Mouse (Mus musculus) layer of hippocampus, adult 9-10 months (tissue): ENCODE data around the gene Gtsf1l.
"Not testable (repeated sequence)": the region's sequence is repeated elsewhere in the genome, so short reads cannot be mapped to it uniquely, and the experiment has no call there.

ENCODE experiments used
- DNase-seq: peaks from one replicate; pipeline ENCODE4 v3.0.0; 2022; ENCODE audit warnings: low spot score

The Gtsf1l gene

DNA sequence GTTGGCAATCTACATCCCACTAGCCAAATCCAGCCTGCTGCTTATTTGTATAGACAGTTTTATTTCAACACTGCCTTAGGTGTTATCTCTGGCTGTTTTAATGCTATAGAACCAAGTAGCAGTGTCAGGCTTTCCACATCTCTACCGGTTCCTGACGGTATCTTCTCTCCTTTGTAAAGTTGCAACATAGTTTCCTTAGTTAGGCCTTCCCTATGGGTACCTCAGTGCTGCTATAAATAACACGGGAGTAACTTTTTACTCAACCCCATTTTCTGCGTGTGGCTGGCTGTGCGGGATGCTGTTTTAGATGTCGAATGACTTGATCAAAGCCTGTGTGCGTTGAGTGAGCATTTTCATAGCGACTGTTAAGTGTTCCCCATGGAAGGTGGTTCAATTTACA is 1.1 kb downstream of the Gtsf1l start:
- DNase-seq = no peak

GRCm38 (mm10) chr2:163085047-163085446 is 2.6 kb downstream of the Gtsf1l start:
- no peak for DNase-seq

DNA sequence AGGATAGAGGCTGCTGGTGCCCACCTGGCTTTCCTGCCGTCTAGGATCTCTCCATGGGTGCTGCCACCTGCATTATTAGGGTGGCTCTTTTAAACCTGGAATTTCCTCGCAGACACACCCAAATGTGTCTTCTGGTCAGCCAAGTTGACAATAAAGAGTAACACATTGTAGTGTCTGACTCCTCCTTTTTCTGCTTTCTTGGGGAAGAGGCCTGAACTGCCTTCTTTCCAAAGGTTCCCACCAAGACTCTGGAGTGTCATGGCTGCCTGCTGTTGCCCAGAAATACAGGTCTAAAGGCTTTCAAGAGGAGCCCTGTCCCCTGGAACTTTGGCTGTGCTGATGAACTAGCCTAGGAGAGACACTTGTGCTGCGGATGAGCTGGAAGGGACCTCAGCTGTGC is 3.1 kb downstream of the Gtsf1l start:
- DNase-seq = no peak

- DNase-seq = no peak
Measured at GRCm38 (mm10) chr2:163082591-163082990, 5.1 kb downstream of the Gtsf1l start.

DNA sequence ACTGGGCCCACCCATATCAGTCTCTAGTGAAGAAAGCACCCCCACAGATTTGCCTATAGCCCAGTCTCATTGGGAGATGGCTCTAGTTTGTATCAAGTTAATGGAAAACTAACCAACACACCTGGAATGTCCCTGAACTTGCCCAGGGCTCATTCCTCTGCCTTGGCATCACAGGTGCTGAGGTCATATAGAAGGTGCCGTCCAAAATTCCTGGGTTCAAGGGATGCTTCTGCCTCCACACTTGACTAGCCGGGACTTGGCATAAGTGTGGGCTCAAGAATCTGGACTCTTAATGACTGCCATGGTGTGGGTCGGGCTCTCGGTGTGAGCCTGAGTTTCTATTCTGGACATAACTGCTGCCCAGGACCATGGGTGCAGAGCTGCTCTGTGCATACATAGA is 8.6 kb downstream of the Gtsf1l start:
- DNase-seq = no peak

DNA sequence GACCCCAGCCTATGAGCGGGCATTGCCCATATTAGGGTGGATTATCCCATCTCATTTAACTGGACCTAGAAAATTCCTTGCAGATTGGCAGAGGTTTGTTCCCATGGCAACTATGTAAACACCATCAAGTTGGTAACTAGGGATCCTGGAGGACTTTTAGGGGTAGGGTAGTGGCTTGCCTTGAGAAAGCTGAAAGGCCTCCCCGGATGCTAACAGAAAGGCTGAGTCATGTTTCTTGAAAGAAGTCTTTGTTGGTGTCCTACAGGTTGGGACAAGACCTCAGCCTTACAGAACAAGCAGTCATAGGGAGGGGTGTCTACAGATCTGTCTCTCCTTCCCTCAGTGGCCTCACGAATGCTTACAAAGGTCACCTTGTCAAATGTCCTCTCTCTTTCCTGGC is 12.4 kb downstream of the Gtsf1l start:
- DNase-seq = no peak

DNA sequence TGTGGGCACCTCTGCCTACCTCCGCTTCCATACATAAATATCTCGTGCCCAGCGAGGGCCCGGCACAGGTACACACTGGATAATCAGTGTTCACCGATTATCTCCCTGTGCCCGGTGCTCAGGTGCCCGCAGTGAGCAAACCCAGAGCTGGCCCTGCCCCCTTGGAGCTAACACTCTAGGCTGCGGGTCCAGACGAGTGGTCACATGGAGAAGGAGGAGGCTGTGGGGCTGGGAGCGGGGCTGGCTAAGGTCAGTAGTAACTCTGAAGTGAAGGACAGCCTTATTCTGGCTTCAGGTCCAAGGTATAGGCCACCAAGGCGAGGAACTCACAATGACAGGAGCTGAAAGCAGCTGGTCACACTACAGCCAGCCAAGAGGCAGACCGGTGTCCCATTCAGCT is 12.8 kb downstream of the Gtsf1l start:
- DNase-seq = no peak

GRCm38 (mm10) chr2:163074006-163074405 is 13.6 kb downstream of the Gtsf1l start:
- no peak for DNase-seq

- no peak for DNase-seq
Measured at GRCm38 (mm10) chr2:163073023-163073757, 14.5 kb downstream of the Gtsf1l start.

- no peak for DNase-seq
Measured at GRCm38 (mm10) chr2:163071590-163071989, 16.1 kb downstream of the Gtsf1l start.

GRCm38 (mm10) chr2:163070213-163070612 is 17.4 kb downstream of the Gtsf1l start:
- DNase-seq = no peak

DNA sequence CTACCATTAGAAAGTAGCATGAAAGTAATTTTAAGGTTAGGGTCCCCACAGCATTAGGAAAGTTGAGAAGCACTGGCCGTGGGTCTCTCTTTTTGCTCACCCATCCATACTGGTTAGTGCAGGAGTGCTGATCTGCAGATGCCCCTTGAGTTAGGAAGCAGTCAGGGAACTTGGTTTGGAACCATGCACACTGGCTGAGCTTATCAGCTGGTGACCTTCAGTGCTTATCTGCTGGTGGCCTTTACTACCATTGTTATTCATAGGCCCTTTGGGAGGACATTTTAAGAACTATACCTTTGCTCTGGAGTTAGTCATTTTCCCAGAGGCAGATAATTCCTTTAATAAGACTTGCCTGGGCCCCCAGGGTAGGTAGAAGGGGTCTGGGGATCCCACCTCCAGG is 20.4 kb downstream of the Gtsf1l start:
- DNase-seq = no peak

DNA sequence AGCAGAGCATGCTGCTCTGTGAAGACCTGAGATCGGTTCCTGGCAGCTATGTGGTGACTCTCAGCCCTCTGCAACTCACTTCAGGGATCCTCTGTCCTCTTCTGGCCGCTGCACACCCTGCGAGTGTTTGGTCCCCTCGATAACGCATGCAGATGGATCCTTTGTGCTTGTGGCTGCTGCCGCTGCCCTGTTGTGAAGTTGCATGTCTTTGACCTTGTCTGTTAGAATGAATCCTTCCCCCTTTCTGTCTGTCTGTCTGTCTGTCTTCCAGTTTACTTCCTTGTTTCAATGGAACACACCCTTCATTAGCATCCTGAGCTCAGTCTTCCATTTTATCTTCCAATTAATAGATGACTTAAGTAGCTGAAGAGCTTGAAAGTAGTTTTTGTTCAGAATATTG is 21.3 kb downstream of the Gtsf1l start:
- no peak for DNase-seq

DNA sequence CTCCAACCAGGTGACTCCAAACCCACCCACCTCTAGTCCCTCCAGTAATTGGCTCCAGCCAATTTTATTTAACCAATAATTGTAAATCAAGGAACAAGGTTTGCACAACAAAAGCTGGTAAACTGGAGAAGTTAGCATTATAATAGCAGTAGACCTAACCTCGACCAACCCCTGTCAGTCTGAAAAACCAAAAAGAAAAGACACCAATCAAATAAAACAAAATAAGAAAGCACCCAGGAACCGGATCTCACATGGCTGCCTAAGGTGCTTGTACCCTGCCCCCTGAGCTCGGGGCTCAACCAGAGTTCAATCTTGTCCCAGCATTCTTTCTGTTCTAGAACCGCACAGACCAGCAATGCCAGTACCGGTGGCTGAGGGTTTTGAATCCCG is 25.5 kb downstream of the Gtsf1l start:
- DNase-seq = no peak

DNA sequence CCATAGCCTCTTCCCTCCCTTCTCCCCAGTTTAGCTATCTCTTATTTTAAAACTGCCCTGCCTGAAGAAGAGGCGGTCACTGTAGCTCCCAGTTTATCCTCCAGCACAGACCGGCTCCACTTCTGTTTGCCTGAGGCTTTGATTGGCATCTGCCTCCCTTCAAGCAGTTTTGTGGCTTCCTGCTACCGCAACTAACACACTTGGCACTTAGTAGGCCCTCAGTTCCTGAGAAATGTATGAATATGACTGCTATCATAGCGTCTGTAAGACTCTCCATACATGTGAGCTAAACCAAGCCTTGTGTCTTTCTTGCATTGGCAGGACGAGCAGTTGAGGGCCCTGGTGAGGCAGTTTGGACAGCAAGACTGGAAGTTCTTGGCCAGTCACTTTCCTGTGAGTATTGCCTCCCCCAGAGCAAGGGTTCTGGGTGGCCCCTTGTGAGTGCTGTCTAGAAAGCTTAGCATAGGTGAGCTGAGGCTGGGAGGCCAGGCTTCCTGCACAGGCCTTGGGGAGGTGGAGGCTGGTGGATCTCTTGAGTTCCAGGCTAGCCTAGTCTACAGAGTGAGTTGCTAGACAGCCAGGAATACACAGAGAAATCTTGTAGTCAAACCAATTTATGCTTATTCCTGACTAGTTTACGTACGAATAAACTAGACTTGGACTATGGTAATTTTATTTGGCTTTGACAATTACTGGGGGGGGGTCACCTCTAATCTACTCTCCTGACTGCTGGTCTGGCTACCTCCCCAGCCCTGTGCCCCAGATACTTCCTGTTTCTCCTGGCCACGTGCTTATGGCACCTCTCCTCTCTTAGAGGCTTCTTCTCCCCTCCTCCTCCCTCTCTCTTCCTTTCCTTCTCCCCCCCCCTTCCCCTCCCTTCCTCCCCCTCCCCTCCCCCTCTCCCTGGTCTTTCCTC is 26.2 kb downstream of the Gtsf1l start:
- no peak for DNase-seq

- DNase-seq = no peak
Measured at GRCm38 (mm10) chr2:163060630-163061029, 27.0 kb downstream of the Gtsf1l start.

DNA sequence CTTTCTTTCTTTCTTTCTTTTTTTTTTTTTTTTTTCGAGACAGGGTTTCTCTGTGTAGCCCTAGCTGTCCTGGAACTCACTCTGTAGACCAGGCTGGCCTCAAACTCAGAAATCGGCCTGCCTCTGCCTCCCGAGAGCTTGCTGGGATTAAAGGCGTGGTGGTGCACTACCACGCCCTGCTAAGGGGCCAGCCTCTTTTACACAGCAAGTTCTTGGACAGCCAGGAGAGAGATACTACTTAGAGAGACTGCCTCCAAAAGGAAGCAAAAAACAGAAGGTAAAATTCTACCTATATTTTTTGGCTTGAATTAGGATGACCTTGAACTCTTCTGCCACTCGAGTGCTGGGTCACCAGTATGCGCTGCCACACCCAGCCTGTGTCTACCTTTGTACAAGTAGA is 28.7 kb downstream of the Gtsf1l start:
- not testable (repeated sequence) for DNase-seq

DNA sequence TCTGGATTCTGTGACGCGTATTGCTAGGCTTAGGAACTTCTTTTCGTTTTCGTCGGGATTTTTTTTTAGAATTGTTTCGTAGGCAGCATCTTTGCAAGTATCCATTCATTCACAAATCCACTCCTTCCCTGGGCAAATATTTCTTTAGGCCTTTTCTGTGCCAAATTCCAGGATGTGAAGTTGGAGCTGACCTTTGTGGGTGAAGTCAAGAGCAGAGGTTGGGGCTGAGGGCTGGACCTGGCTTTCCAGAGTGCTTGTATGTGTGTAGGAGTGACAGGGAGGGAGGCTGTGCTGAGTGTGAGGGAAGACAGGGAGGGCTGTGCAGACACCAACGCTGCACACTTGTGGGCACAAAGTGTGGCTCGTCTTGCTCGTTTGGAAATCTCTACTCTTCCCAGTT is 31.1 kb downstream of the Gtsf1l start:
- DNase-seq = no peak

GRCm38 (mm10) chr2:163055715-163056114 is 31.9 kb downstream of the Gtsf1l start:
- DNase-seq = no peak

- no peak for DNase-seq
Measured at GRCm38 (mm10) chr2:163054891-163055494, 32.7 kb downstream of the Gtsf1l start.

DNA sequence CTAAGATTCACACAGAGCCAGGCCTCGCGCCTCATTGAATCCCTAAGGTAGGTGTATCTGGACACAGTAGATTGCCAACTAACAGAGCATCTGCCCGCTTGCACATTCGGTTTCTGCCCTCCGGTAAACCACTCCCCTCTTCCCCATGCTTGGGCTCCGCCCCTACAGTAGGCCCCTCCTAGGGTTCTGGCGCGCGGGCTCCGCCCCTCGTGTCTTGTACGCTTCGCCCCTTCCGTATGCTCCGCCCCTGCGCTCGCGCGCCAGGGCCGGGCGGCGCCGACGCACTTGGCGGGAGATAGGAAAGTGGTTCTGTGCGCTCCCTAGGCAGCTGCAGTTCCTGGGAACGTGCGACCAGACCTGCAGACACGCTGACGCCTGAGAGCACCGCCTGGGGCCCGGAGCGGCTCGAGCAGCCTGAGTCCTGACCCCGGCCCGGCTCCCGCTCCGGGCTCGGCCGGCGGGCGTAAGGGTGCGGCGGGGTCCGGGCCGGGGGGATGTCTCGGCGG is 33.3 kb downstream of the Gtsf1l start, which contains the start of gene Mybl2:
Gene Mybl2, plus strand, starts transcription at position 353 of the 506 bp plus-strand sequence.
- peak; percentile 47 for DNase-seq

GRCm38 (mm10) chr2:163052826-163053225 is 34.8 kb downstream of the Gtsf1l start:
- no peak for DNase-seq

DNA sequence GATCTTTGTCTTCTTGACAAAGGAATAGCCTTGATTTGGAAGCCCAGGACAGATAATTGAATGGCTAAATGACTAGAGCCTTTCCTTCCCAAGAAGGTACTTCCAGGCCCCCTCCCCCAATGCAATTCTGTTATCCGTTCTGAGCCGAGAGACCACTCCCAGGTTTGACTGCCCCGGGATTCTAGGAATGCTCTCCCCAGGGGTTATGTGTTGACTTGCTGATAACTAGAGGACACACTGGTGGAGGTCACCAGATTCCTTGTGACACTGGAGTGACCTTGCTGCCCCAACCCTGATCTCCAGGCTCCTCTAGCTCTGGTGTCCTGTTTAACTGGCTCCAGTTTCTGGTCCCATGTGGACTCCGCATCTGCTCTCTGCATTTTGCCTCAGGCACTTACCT is 35.6 kb downstream of the Gtsf1l start:
- no peak for DNase-seq
